Mouse (Mus musculus) ES-Bruce4 (cell line): Measurements from ENCODE around the gene Map3k5.

Experiments used
- CTCF ChIP-seq: IDR thresholded peaks from one replicate; pipeline ENCODE4 v1.8.1; 2011; ENCODE audit warnings: low read depth, low read length
- POLR2A ChIP-seq: IDR thresholded peaks from one replicate; pipeline ENCODE4 v1.8.1; 2011; ENCODE audit warnings: low read length; ENCODE audit not compliant: insufficient read depth

DNA sequence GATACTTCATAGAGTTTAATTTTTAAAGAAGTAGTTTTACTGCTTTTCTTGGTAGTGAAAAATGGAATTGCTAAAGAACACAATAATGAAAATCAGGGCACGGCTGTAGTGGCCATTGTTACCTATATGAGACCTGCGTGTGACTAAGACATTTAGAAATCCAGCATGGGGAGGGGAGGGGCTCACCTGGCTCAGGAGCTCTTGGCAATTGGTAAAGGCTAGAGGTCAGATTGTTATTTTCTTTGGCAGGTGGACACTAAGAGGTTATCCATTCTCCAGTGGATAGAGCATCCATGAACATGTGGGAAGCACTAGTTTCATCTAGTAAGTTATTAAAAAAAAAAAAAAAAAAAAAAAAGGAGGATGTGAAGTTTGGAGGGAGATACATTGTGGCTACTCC is 10.0 kb upstream of the Map3k5 start:
- TF ChIP-seq CTCF (no peak), POLR2A (no peak)
